8 mouse cellular contexts compared by ENCODE assay signal in the genomic region with DNA sequence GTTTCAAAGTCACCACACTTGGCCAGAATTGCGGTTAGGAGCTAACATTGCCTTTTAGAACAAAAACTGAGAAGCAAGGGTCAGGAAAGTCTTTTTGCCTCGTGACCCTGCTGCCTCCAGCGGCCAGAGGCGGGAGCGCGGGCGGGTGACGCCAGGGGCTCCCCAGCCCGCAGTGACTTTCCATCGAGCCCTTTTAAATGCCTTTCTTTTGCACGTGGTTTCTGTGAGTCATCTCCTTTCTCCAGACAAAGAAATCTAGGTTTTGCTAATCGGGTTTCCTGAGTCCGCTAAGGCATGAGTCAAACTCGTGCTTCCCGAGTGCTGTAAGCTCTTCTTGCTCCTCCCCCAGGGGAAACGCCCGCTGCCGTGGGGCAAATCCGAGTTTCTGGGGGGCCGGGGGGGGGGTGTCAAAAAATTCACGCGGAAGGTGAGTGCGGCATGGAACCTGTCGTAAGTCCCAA. TPM values are rescaled to one million over a fixed set of nuclear protein-coding genes. Genes with fewer than 3 reads are reported as not detected.
DNase-seq lines count a peak whose midpoint lies in the region; ATAC-seq and TF ChIP-seq lines count a peak whose summit lies in the region.

No protein-coding gene starts in this region.

- H3K4me3 ChIP-seq in embryonic facial prominence, embryonic 12.5 days, result peak overlapping the region; percentile 45
- H3K4me3 ChIP-seq in heart, adult 2 months, result peak overlapping the region; percentile 47
- H3K4me3 ChIP-seq in liver, adult 2 months (ENCODE audit: insufficient read depth, low read depth, low read length), result peak overlapping the region; percentile 39

- no peaks in the 10 kb centered on the region for H3K36me3 ChIP-seq in embryonic facial prominence, embryonic 12.5 days
- no peaks in the 10 kb centered on the region for H3K36me3 ChIP-seq in heart, adult 2 months (ENCODE audit: control insufficient read depth, insufficient read depth, low read length)
- H3K36me3 ChIP-seq in liver, adult 2 months (ENCODE audit: control insufficient read depth, insufficient read depth, low read length), result no peaks in the 10 kb centered on the region

- under 1% methylated on average over 24 of the region's 24 CpGs for WGBS in embryonic facial prominence, embryonic 12.5 days
- WGBS in heart, adult 2 months, result under 1% methylated on average over 24 of the region's 24 CpGs
- WGBS in liver, adult 2 months, result under 1% methylated on average over 24 of the region's 24 CpGs

- peak; percentile 88 for TF ChIP-seq CTCF in heart, adult 2 months (IDR thresholded peaks at IDR 0.05)
- TF ChIP-seq CTCF in liver, adult 2 months (IDR thresholded peaks at IDR 0.05; ENCODE audit: low read depth, low read length), result peak; percentile 82

- ATAC-seq in embryonic facial prominence, embryonic 12.5 days (ENCODE audit: insufficient number of reproducible peaks, insufficient read depth, low FRiP score, low TSS enrichment), result peak; percentile 44; the same call in 1 of the 2 replicates
- peak; percentile 74 for ATAC-seq in monocyte, adult 5-6 weeks (replicated peaks; ENCODE audit: insufficient number of reproducible peaks, low FRiP score, low TSS enrichment, poor library complexity, severe bottlenecking)

- intact Hi-C loops in heart, adult 2 months (cut with DNase I), result loop anchor here (2.0 kb wide), 2 partner anchors 47 to 79 kb away; a partner anchor contains a TSS

- TF ChIP-seq EP300 in heart, adult 2 months (IDR thresholded peaks at IDR 0.05; ENCODE audit: insufficient read depth, low read depth, low read length), result 0 out of 2 replicates have a peak, but pooled peaks have one; percentile 48

- peak; percentile 99 for DNase-seq in 3134 (ENCODE audit: extremely low read depth, insufficient read length, low spot score)
- DNase-seq in adrenal gland, postnatal 25 days, result peak; percentile 87
- DNase-seq in heart, adult 2 months, result peak; percentile 83 to 87
- peak; percentile 83 to 86 for DNase-seq in kidney, adult 8-10 months
- peak; percentile 79 for DNase-seq in liver, adult 2 months (ENCODE audit: extremely low read depth, low read depth, low spot score)
- peak; percentile 64 to 69 for DNase-seq in spleen, postnatal 36 days (ENCODE audit: low spot score in 2 of 2)

- peak overlapping the region; percentile 83 for H3K4me2 ChIP-seq in embryonic facial prominence, embryonic 12.5 days (replicated peaks)

- 0 out of 2 replicates have a peak, but pooled peaks cover 5% of the 10 kb centered on the region for H3K4me1 ChIP-seq in embryonic facial prominence, embryonic 12.5 days
- H3K4me1 ChIP-seq in heart, adult 2 months (ENCODE audit: control insufficient read depth, insufficient read depth, low read length), result peaks cover 2% of the 10 kb centered on the region
- peaks cover 21% of the 10 kb centered on the region; the same call in 1 of the 2 replicates for H3K4me1 ChIP-seq in liver, adult 2 months (ENCODE audit: control insufficient read depth, insufficient read depth, low read length)

- H3K27ac ChIP-seq in embryonic facial prominence, embryonic 12.5 days, result peak overlapping the region; percentile 86
- peak overlapping the region; percentile 45 for H3K27ac ChIP-seq in heart, adult 2 months
- H3K27ac ChIP-seq in liver, adult 2 months (replicated peaks; ENCODE audit: insufficient read depth, low read depth, low read length), result peak overlapping the region; percentile 72

- TF ChIP-seq POLR2A in heart, adult 2 months (IDR thresholded peaks at IDR 0.05; ENCODE audit: insufficient read depth, low read depth, low read length), result 0 out of 2 replicates have a peak, but pooled peaks have one; percentile 18
- no peak for TF ChIP-seq POLR2A in liver, adult 2 months (IDR thresholded peaks at IDR 0.05; ENCODE audit: extremely low read depth, insufficient read depth, low read length)

- peak overlapping the region; percentile 42 for H3K9ac ChIP-seq in embryonic facial prominence, embryonic 12.5 days
- H3K9ac ChIP-seq in heart, adult 2 months (ENCODE audit: low read depth, low read length), result no peak overlapping the region
- H3K9ac ChIP-seq in liver, adult 2 months (ENCODE audit: low read depth, low read length), result peak overlapping the region; percentile 57

- no peaks in the 10 kb centered on the region for H3K9me3 ChIP-seq in embryonic facial prominence, embryonic 12.5 days

- no peaks in the 10 kb centered on the region for H3K79me2 ChIP-seq in heart, adult 2 months (replicated peaks; ENCODE audit: control insufficient read depth, insufficient read depth, low read length)
- H3K79me2 ChIP-seq in liver, adult 2 months (ENCODE audit: control insufficient read depth, insufficient read depth, low read length), result no peaks in the 10 kb centered on the region

- H3K27me3 ChIP-seq in embryonic facial prominence, embryonic 12.5 days, result no peaks in the 10 kb centered on the region
- 0 out of 2 replicates have a peak, but pooled peaks cover 1% of the 10 kb centered on the region for H3K27me3 ChIP-seq in heart, adult 2 months (ENCODE audit: control insufficient read depth, insufficient read depth, low read length)
- H3K27me3 ChIP-seq in liver, adult 2 months (ENCODE audit: control insufficient read depth, insufficient read depth, low read length), result no peaks in the 10 kb centered on the region

RNA-seq across cellular contexts. Expression of a gene that starts 38.4 kb away (rescaled TPM):
- total RNA-seq in adrenal gland, postnatal 25 days (2021), result 6,460 and 8,956 TPM in 2 replicates
- polyA plus RNA-seq in embryonic facial prominence, embryonic 12.5 days (2016; fragmentation: Nextera tagmentation; extraction: Ambion mirVana), result 3,992 and 4,191 TPM in 2 replicates
- 1,000 to 10,000 TPM in 1 of 2 experiments, 100 to 1,000 TPM in 1; 970 to 1,045 TPM for total RNA-seq in heart, adult 2 months (2021)
- 901 and 1,346 TPM in 2 replicates for polyA plus RNA-seq in heart, adult 2 months (2012; rRNA removed)
- 7,986 and 8,406 TPM in 2 replicates for total RNA-seq in liver, adult 2 months (2014; rRNA removed)
- polyA plus RNA-seq in liver, adult 2 months (2012; rRNA removed), result 2,468 and 2,707 TPM in 2 replicates
- total RNA-seq in monocyte, adult 5-6 weeks (2017), result 6,370 to 7,055 TPM (median 6,774 TPM) in 3 replicates

Comparison
In these comparisons a context has a peak if more than half of its experiments do, and no peak if none do; other contexts are left out.
1. Peak in every context shown above with its lines: DNase-seq, ATAC-seq, H3K4me3 ChIP-seq and H3K27ac ChIP-seq.